Mouse (Mus musculus): ENCODE measurements around the gene Gramd1b.

- TF ChIP-seq CTCF (IDR thresholded peaks at IDR 0.05; ENCODE audit: borderline replicate concordance, insufficient read depth, low read depth, low read length) (no peak), POLR2A (IDR thresholded peaks at IDR 0.05; ENCODE audit: borderline replicate concordance, insufficient read depth, low read length) (no peak)
These were observed 141.4 kb downstream of the Gramd1b start for GRCm38 (mm10) chr9:40389669-40390395.
